Mouse (Mus musculus) MEL (cell line): ENCODE data around the gene Mcm2. TPM values are rescaled to one million over a fixed set of nuclear protein-coding genes. Genes with fewer than 3 reads are reported as not detected.

Experiments
- DNase-seq: peaks from one replicate; pipeline ENCODE4 v3.0.0; 2011; ENCODE audit warnings: low read depth, low spot score
- H3K27ac ChIP-seq: 2 replicates; pipeline ENCODE4 v1.5.1; 2012; ENCODE audit warnings: low read depth, mild to moderate bottlenecking, control low read depth, low read length, moderate library complexity; ENCODE audit not compliant: control insufficient read depth
- H3K27me3 ChIP-seq, 2 experiments: fragments of 150-350 bp in 1 of 2; sonication (generic) in 1 of 2; 2 replicates each; pipeline ENCODE4 v1.6.1; 2012; ENCODE audit warnings: low read length in 2 of 2, mild to moderate bottlenecking in 2 of 2, improper control_type of control experiment in 1 of 2, moderate library complexity in 1 of 2; ENCODE audit not compliant: insufficient read depth in 2 of 2, control insufficient read depth in 1 of 2
- H3K36me3 ChIP-seq, 2 experiments: 2 replicates each; pipeline ENCODE4 v1.6.1; 2012 to 2014; ENCODE audit warnings: low read length in 2 of 2, improper control_type of control experiment in 1 of 2, inconsistent platforms in 1 of 2, mild to moderate bottlenecking in 1 of 2; ENCODE audit not compliant: insufficient read depth in 2 of 2, control insufficient read depth in 1 of 2
- H3K4me1 ChIP-seq, 2 experiments: fragments of 150-350 bp in 1 of 2; sonication (generic) in 1 of 2; 2 replicates each; pipeline ENCODE4 v1.6.1; 2012; ENCODE audit warnings: low read length in 2 of 2, improper control_type of control experiment in 1 of 2, mild to moderate bottlenecking in 1 of 2; ENCODE audit not compliant: insufficient read depth in 2 of 2, control insufficient read depth in 1 of 2
- H3K4me3 ChIP-seq, 2 experiments: fragments of 150-350 bp in 1 of 2; sonication (generic) in 1 of 2; 2 replicates each; pipeline ENCODE4 v1.5.1; 2012; ENCODE audit warnings: low read depth in 2 of 2, low read length in 2 of 2, mild to moderate bottlenecking in 2 of 2, moderate library complexity in 2 of 2, control low read depth in 1 of 2, improper control_type of control experiment in 1 of 2; ENCODE audit not compliant: control insufficient read depth in 1 of 2, insufficient read depth in 1 of 2
- H3K79me2 ChIP-seq: 2 replicates; pipeline ENCODE4 v1.6.1; 2012; ENCODE audit warnings: mild to moderate bottlenecking, low read length, moderate library complexity; ENCODE audit not compliant: control insufficient read depth, poor library complexity, insufficient read depth
- H3K9ac ChIP-seq: 2 replicates; pipeline ENCODE4 v1.6.1; 2012; ENCODE audit warnings: low read depth, mild to moderate bottlenecking, control low read depth, low read length, moderate library complexity; ENCODE audit not compliant: control insufficient read depth, poor library complexity, severe bottlenecking
- H3K9me3 ChIP-seq: fragments of 150-350 bp; sonication (generic); replicated peaks from 2 replicates; pipeline ENCODE4 v1.6.1; 2012; ENCODE audit warnings: mild to moderate bottlenecking, low read length, improper control_type of control experiment, moderate library complexity; ENCODE audit not compliant: insufficient read depth
- BHLHE40 ChIP-seq: IDR thresholded peaks from 2 replicates; pipeline ENCODE4 v1.6.1; 2012; ENCODE audit warnings: low read depth, mild to moderate bottlenecking, inconsistent platforms, low read length, improper control_type of control experiment, borderline replicate concordance
- CHD1 ChIP-seq: IDR thresholded peaks from 2 replicates; pipeline ENCODE4 v1.6.1; 2012; ENCODE audit warnings: low read depth, mild to moderate bottlenecking, inconsistent platforms, low read length, improper control_type of control experiment
- CHD2 ChIP-seq: IDR thresholded peaks from 2 replicates; pipeline ENCODE4 v1.6.1; 2011; ENCODE audit warnings: low read length, improper control_type of control experiment
- E2F4 ChIP-seq: IDR thresholded peaks from 2 replicates; pipeline ENCODE4 v1.6.1; 2011; ENCODE audit warnings: low read depth, low read length, improper control_type of control experiment, borderline replicate concordance
- EP300 ChIP-seq, 2 experiments: IDR thresholded peaks; 2 replicates each; pipeline ENCODE4 v1.6.1; 2011; ENCODE audit warnings: improper control_type of control experiment in 2 of 2, low read length in 2 of 2, low read depth in 1 of 2, mild to moderate bottlenecking in 1 of 2
- ETS1 ChIP-seq: IDR thresholded peaks from 2 replicates; pipeline ENCODE4 v1.6.1; 2012; ENCODE audit warnings: low read depth, mild to moderate bottlenecking, inconsistent platforms, low read length, improper control_type of control experiment, moderate library complexity
- GABPA ChIP-seq: IDR thresholded peaks from 2 replicates; pipeline ENCODE4 v1.6.1; 2012; ENCODE audit warnings: low read depth, mild to moderate bottlenecking, inconsistent platforms, low read length, improper control_type of control experiment, moderate library complexity
- GATA1 ChIP-seq: IDR thresholded peaks from 2 replicates; pipeline ENCODE4 v1.6.1; 2011; ENCODE audit warnings: low read depth, low read length, improper control_type of control experiment
- KAT2A ChIP-seq: conservative IDR thresholded peaks from 2 replicates; pipeline ENCODE4 v1.6.1; 2012; ENCODE audit warnings: low read depth, low read length, improper control_type of control experiment, inconsistent platforms
- MAFK ChIP-seq: IDR thresholded peaks from 2 replicates; pipeline ENCODE4 v1.6.1; 2011; ENCODE audit warnings: low read depth, mild to moderate bottlenecking, low read length, improper control_type of control experiment, borderline replicate concordance
- MAX ChIP-seq: IDR thresholded peaks from 2 replicates; pipeline ENCODE4 v1.6.1; 2011; ENCODE audit warnings: low read length, improper control_type of control experiment
- MAZ ChIP-seq: IDR thresholded peaks from 2 replicates; pipeline ENCODE4 v1.6.1; 2012; ENCODE audit warnings: low read depth, mild to moderate bottlenecking, inconsistent platforms, low read length, improper control_type of control experiment
- MEF2A ChIP-seq: IDR thresholded peaks from 2 replicates; pipeline ENCODE4 v1.6.1; 2014; ENCODE audit warnings: low read depth, mild to moderate bottlenecking, inconsistent platforms, low read length, improper control_type of control experiment; ENCODE audit not compliant: poor library complexity, insufficient replicate concordance, severe bottlenecking; ENCODE audit errors: extremely low read depth
- MXI1 ChIP-seq: IDR thresholded peaks from 2 replicates; pipeline ENCODE4 v1.6.1; 2011; ENCODE audit warnings: mild to moderate bottlenecking, low read depth, low read length, improper control_type of control experiment
- MYC ChIP-seq: IDR thresholded peaks from 2 replicates; pipeline ENCODE4 v1.6.1; 2011; ENCODE audit warnings: low read depth, mild to moderate bottlenecking, low read length, improper control_type of control experiment, moderate library complexity
- NRF1 ChIP-seq: IDR thresholded peaks from 2 replicates; pipeline ENCODE4 v1.6.1; 2014; ENCODE audit warnings: low read depth, mild to moderate bottlenecking, inconsistent platforms, low read length, improper control_type of control experiment, moderate library complexity; ENCODE audit not compliant: poor library complexity, insufficient read depth, severe bottlenecking
- POLR2A ChIP-seq, 2 experiments: IDR thresholded peaks; 2 replicates each; pipeline ENCODE4 v1.6.1; 2011 to 2012; ENCODE audit warnings: low read length in 2 of 2, mild to moderate bottlenecking in 2 of 2, control low read depth in 1 of 2, improper control_type of control experiment in 1 of 2, low read depth in 1 of 2, moderate library complexity in 1 of 2; ENCODE audit not compliant: control insufficient read depth in 1 of 2, insufficient read depth in 1 of 2, poor library complexity in 1 of 2
- POLR2AphosphoS2 ChIP-seq: IDR thresholded peaks from 2 replicates; pipeline ENCODE4 v1.6.1; 2011; ENCODE audit warnings: low read length, improper control_type of control experiment
- POLR2AphosphoS5 ChIP-seq: IDR thresholded peaks from 2 replicates; pipeline ENCODE4 v1.6.1; 2012; ENCODE audit warnings: low read depth, borderline replicate concordance, mild to moderate bottlenecking, inconsistent platforms, low read length, moderate library complexity, mixed read lengths
- RAD21 ChIP-seq: IDR thresholded peaks from 2 replicates; pipeline ENCODE4 v1.6.1; 2011; ENCODE audit warnings: mild to moderate bottlenecking, low read depth, low read length, improper control_type of control experiment
- RCOR1 ChIP-seq: IDR thresholded peaks from 2 replicates; pipeline ENCODE4 v1.6.1; 2012; ENCODE audit warnings: low read depth, mild to moderate bottlenecking, inconsistent platforms, low read length, improper control_type of control experiment
- SIN3A ChIP-seq: IDR thresholded peaks from 2 replicates; pipeline ENCODE4 v1.6.1; 2012; ENCODE audit warnings: low read length, improper control_type of control experiment, inconsistent platforms
- SMC3 ChIP-seq: IDR thresholded peaks from 2 replicates; pipeline ENCODE4 v1.6.1; 2011; ENCODE audit warnings: low read depth, low read length, improper control_type of control experiment
- UBTF ChIP-seq: IDR thresholded peaks from 2 replicates; pipeline ENCODE4 v1.6.1; 2012; ENCODE audit warnings: low read depth, mild to moderate bottlenecking, inconsistent platforms, low read length, improper control_type of control experiment, moderate library complexity, borderline replicate concordance; ENCODE audit not compliant: insufficient read depth
- USF1 ChIP-seq: IDR thresholded peaks from 2 replicates; pipeline ENCODE4 v1.6.1; 2014; ENCODE audit warnings: low read depth, mild to moderate bottlenecking, inconsistent platforms, low read length, improper control_type of control experiment, moderate library complexity
- ZC3H11A ChIP-seq: IDR thresholded peaks from 2 replicates; pipeline ENCODE4 v1.6.1; 2012; ENCODE audit warnings: low read depth, mild to moderate bottlenecking, inconsistent platforms, low read length, improper control_type of control experiment
- ZKSCAN1 ChIP-seq: IDR thresholded peaks from 2 replicates; pipeline ENCODE4 v1.6.1; 2012; ENCODE audit warnings: low read depth, mild to moderate bottlenecking, inconsistent platforms, low read length, improper control_type of control experiment, moderate library complexity
- ZNF384 ChIP-seq: IDR thresholded peaks from 2 replicates; pipeline ENCODE4 v1.6.1; 2012; ENCODE audit warnings: low read depth, mild to moderate bottlenecking, inconsistent platforms, low read length, improper control_type of control experiment
- polyA plus RNA-seq, 2 experiments: library from polyadenylated mRNA; stranded (reverse) in 1 of 2; unstranded in 1 of 2; fragments of >175 nt in 1 of 2; fragments of >200 nt in 1 of 2; gene quantifications; 2 replicates each; pipeline versions ENCODE4 v1.2.1 to v1.2.4; 2012; ENCODE audit warnings: low replicate concordance in 2 of 2, low read depth in 1 of 2; ENCODE audit not compliant: insufficient read length in 2 of 2, insufficient read depth in 1 of 2, missing spikeins in 1 of 2
- total RNA-seq: library from RNA; depleted of rRNA; stranded (reverse); fragments of 300-350 nt; gene quantifications from 2 replicates; pipeline ENCODE4 v1.2.3, GENCODE M21; 2012

Mcm2 gene
- total and polyA plus RNA-seq, 3 experiments = 110 to 268 (median 242) TPM

DNA sequence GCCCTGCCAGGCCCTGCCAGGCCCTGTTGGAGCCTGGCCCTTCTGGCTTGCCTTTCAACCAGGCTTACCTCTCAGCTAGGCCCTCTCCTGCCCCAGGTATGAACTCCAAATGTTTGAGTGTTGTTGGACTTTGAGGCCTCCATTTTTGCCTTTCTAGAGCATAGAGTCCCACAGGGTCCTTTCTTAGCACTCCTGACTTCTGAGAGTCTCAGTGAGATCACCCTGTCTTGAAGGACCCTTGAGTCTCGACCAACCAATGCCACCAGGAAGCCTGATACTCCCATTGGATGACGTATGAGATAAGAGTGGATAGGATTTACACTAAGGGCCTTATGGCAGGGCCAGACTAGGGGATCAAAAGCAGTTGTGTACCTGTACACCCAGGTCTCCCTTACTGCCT is 32.9 kb upstream of the Mcm2 start:
- H3K27me3 ChIP-seq = peaks cover 0 to 3% of the 10 kb centered on the region in 2 experiments; a peak in 2 of 4 replicates
- no peak overlapping the region for H3K27ac ChIP-seq
- H3K9me3 ChIP-seq = no peaks in the 10 kb centered on the region
- H3K9ac ChIP-seq = no peak overlapping the region
- TF ChIP-seq ZNF384 (no peak), MXI1 (no peak), GATA1 (no peak), POLR2A (IDR thresholded peaks at IDR 0.05; ENCODE audit: control insufficient read depth in 1 of 2, insufficient read depth in 1 of 2, low read depth in 1 of 2, low read length in 2 of 2, poor library complexity in 1 of 2) (no peak), GABPA (no peak), MYC (no peak), MAX (no peak), SIN3A (no peak), KAT2A (no peak), USF1 (no peak), SMC3 (no peak), NRF1 (no peak), ZKSCAN1 (no peak), MEF2A (no peak), UBTF (no peak), CHD1 (no peak), MAZ (no peak)
- no peaks in the 10 kb centered on the region for H3K36me3 ChIP-seq
- DNase-seq = no peak
- no peaks in the 10 kb centered on the region for H3K4me1 ChIP-seq
- H3K4me3 ChIP-seq = no peak overlapping the region
- no peaks in the 10 kb centered on the region for H3K79me2 ChIP-seq

DNA sequence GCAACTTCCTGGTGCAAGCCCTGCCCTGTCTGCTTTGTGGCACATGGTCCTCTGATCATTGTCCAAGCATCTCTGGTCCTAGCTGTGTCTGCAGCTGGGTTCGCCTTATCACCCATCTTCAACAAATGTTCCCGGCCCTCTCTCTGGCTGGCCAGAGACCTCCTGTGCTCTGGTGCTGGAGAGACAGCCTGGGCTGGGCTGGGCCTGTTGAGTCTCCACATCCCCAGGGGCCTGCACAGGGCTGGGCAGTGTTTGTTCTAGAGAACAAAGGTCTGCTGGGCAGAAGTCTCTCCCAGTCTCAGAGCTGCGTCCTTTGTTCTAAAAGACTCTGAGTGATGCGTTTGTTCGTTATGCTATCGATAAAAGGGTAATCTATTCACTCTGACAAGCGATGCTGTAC is 31.5 kb upstream of the Mcm2 start:
- H3K4me1 ChIP-seq = no peaks in the 10 kb centered on the region
- H3K9ac ChIP-seq = no peak overlapping the region
- peaks cover 0 to 3% of the 10 kb centered on the region in 2 experiments; a peak in 2 of 4 replicates for H3K27me3 ChIP-seq
- H3K27ac ChIP-seq = no peak overlapping the region
- no peaks in the 10 kb centered on the region for H3K9me3 ChIP-seq
- no peak for TF ChIP-seq NRF1
- no peak for TF ChIP-seq BHLHE40
- TF ChIP-seq POLR2AphosphoS2 = no peak
- TF ChIP-seq RCOR1 = no peak
- no peak for TF ChIP-seq POLR2AphosphoS5
- TF ChIP-seq GATA1 = no peak
- no peak for TF ChIP-seq MYC
- no peak for TF ChIP-seq ZC3H11A
- no peak for TF ChIP-seq RAD21
- TF ChIP-seq ZNF384 = no peak
- no peak for TF ChIP-seq E2F4
- TF ChIP-seq GABPA = no peak
- TF ChIP-seq MAZ = no peak
- no peak for TF ChIP-seq SMC3
- no peak for TF ChIP-seq ETS1
- TF ChIP-seq MAFK = no peak
- no peak for TF ChIP-seq EP300 (IDR thresholded peaks at IDR 0.05; ENCODE audit: low read depth in 1 of 2, low read length in 2 of 2)
- TF ChIP-seq UBTF = no peak
- no peak for TF ChIP-seq POLR2A (IDR thresholded peaks at IDR 0.05; ENCODE audit: control insufficient read depth in 1 of 2, insufficient read depth in 1 of 2, low read depth in 1 of 2, low read length in 2 of 2, poor library complexity in 1 of 2)
- TF ChIP-seq CHD2 = no peak
- no peaks in the 10 kb centered on the region for H3K79me2 ChIP-seq
- no peak for DNase-seq
- H3K36me3 ChIP-seq = no peaks in the 10 kb centered on the region
- no peak overlapping the region for H3K4me3 ChIP-seq
